Mouse (Mus musculus) cerebellum, adult 2 months (tissue): ENCODE data around the gene Mapk10.

ENCODE experiments used
- CTCF ChIP-seq: fragments of 200-500 bp; IDR thresholded peaks from 2 replicates; pipeline ENCODE4 v1.5.1; 2011; ENCODE audit warnings: low read depth, mild to moderate bottlenecking, control low read depth, low read length, moderate library complexity, borderline replicate concordance; ENCODE audit not compliant: insufficient read depth
- POLR2A ChIP-seq: fragments of 200-500 bp; IDR thresholded peaks from 2 replicates; pipeline ENCODE4 v1.6.1; 2011; ENCODE audit warnings: low read length, control low read depth, borderline replicate concordance; ENCODE audit not compliant: insufficient read depth

- TF ChIP-seq POLR2A, result no peak
- no peak for TF ChIP-seq CTCF
Measured at GRCm38 (mm10) chr5:103115571-103115970, 95.6 kb downstream of the Mapk10 start.
